Mouse (Mus musculus): Measurements from ENCODE around the gene Krtap31-1. TPM values are rescaled to one million over a fixed set of nuclear protein-coding genes. Genes with fewer than 3 reads are reported as not detected.
"Not testable (repeated sequence)": the region's sequence is repeated elsewhere in the genome, so short reads cannot be mapped to it uniquely, and the experiment has no call there.

The Krtap31-1 gene
- polyA plus RNA-seq (2012; rRNA removed) = 0.13 TPM in 1 of 2 replicates, not detected in the other

DNA sequence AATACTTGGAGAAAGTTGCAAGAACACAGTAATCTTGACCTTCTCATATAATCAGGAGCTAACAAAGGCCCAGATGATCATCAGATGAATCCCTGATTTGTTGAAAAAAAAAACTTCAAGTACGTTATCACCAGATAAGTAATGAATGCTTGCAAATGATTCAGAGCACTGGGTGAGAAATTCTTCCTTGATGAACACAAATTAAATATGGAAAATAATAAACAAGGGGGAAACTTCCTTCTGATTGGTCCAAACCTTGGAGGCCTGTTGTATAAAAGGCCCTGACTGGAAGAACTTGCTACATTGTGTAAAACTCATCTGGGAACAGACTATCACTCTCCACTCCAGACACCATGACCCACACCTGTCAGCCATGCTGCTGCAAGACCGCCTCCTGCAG, at the start of gene Krtap31-1:
Krtap31-1 (plus strand) TSS at position 301 of the 400 bp plus-strand sequence.
- Histone ChIP-seq H3K27me3 (ENCODE audit: control insufficient read depth, insufficient read depth, low read length) (no peaks in the 10 kb centered on the region), H3K36me3 (ENCODE audit: control insufficient read depth, insufficient read depth, low read length) (no peaks in the 10 kb centered on the region), H3K4me1 (replicated peaks; ENCODE audit: control insufficient read depth, insufficient read depth, low read length) (no peaks in the 10 kb centered on the region), H3K4me3 (ENCODE audit: control insufficient read depth, insufficient read depth, low read length) (no peak within 1 kb of the TSS), H3K27ac (ENCODE audit: control insufficient read depth, insufficient read depth, low read length) (no peak within 1 kb of the TSS)
- 88% methylated on average over 2 of the region's 2 CpGs for WGBS
- no peak for DNase-seq
- no peak for TF ChIP-seq CTCF (IDR thresholded peaks at IDR 0.05; ENCODE audit: borderline replicate concordance, control insufficient read depth, extremely low read depth, insufficient read depth, low read length, poor library complexity)
- TF ChIP-seq POLR2A (IDR thresholded peaks at IDR 0.05; ENCODE audit: control insufficient read depth, extremely low read depth, insufficient read depth, low read length, poor library complexity) = no peak

GRCm38 (mm10) chr11:99858761-99859160, 49.0 kb upstream of the Krtap31-1 start:
- TF ChIP-seq CTCF (IDR thresholded peaks at IDR 0.05; ENCODE audit: borderline replicate concordance, control insufficient read depth, extremely low read depth, insufficient read depth, low read length, poor library complexity) = no peak
- TF ChIP-seq POLR2A (IDR thresholded peaks at IDR 0.05; ENCODE audit: control insufficient read depth, extremely low read depth, insufficient read depth, low read length, poor library complexity) = no peak
- 81% methylated on average over 2 of the region's 2 CpGs for WGBS
- H3K27ac ChIP-seq (ENCODE audit: control insufficient read depth, insufficient read depth, low read length) = no peak overlapping the region
- H3K4me1 ChIP-seq (replicated peaks; ENCODE audit: control insufficient read depth, insufficient read depth, low read length) = no peaks in the 10 kb centered on the region
- H3K36me3 ChIP-seq (ENCODE audit: control insufficient read depth, insufficient read depth, low read length) = no peaks in the 10 kb centered on the region
- DNase-seq = no peak
- no peaks in the 10 kb centered on the region for H3K27me3 ChIP-seq (ENCODE audit: control insufficient read depth, insufficient read depth, low read length)
- H3K4me3 ChIP-seq (ENCODE audit: control insufficient read depth, insufficient read depth, low read length) = no peak overlapping the region

GRCm38 (mm10) chr11:99864176-99864575, 43.5 kb upstream of the Krtap31-1 start, which contains the start of gene Gm11559:
Gm11559 (plus strand) TSS chr11:99864476.
- not testable (repeated sequence) for H3K27me3 ChIP-seq (ENCODE audit: control insufficient read depth, insufficient read depth, low read length); H3K27ac ChIP-seq (ENCODE audit: control insufficient read depth, insufficient read depth, low read length)
- WGBS = 67% methylated on average over 1 of the region's 1 CpGs

DNA sequence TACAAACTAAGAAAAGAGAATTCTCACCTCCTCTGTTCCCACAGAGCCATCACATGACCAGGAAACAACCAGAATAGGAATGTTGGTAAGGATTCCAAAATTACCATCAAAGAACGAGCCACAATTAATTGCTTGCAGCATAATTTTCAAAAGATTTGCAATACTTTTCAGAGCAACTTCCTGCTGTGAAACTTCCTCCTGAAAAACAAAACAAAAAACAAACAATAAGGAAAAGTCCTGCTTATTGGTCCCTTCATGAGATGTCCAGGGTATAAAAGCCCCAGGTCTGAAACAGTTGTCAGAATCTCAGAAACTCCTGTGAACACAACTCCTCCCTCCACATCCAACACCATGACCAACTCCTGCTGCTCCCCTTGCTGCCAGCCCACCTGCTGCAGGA, 34.6 kb upstream of the Krtap31-1 start, which contains the start of gene Krtap9-1:
Krtap9-1 (plus strand) TSS at position 301 of the 400 bp plus-strand sequence.
- 73% methylated on average over 1 of the region's 1 CpGs for WGBS
- not testable (repeated sequence) for H3K36me3 ChIP-seq (ENCODE audit: control insufficient read depth, insufficient read depth, low read length); H3K4me1 ChIP-seq (replicated peaks; ENCODE audit: control insufficient read depth, insufficient read depth, low read length); H3K27ac ChIP-seq (ENCODE audit: control insufficient read depth, insufficient read depth, low read length); H3K4me3 ChIP-seq (ENCODE audit: control insufficient read depth, insufficient read depth, low read length); DNase-seq; H3K27me3 ChIP-seq (ENCODE audit: control insufficient read depth, insufficient read depth, low read length)

More at GRCm38 (mm10) chr11:99864176-99864575, 43.5 kb upstream of the Krtap31-1 start, which contains the start of gene Gm11559:
- DNase-seq; H3K4me1 ChIP-seq (replicated peaks; ENCODE audit: control insufficient read depth, insufficient read depth, low read length); H3K4me3 ChIP-seq (ENCODE audit: control insufficient read depth, insufficient read depth, low read length); H3K36me3 ChIP-seq (ENCODE audit: control insufficient read depth, insufficient read depth, low read length): not testable (repeated sequence)

DNA sequence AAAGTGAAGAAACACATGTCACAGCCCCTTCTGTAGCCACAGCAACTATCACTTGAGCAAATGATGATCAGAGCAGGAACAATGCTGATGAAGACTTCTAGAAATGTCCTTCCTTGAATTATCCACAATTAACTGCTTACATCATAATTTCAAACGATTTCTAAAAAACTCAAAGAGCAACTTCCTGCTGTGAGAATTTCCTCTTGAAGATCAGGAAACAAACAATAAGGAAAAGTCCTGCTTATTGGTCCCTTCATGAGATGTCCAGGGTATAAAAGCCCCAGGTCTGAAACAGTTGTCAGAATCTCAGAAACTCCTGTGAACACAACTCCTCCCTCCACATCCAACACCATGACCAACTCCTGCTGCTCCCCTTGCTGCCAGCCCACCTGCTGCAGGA, 28.8 kb upstream of the Krtap31-1 start, which contains the start of gene Gm11567:
Gm11567 (plus strand) TSS at position 301 of the 400 bp plus-strand sequence.
- not testable (repeated sequence) for H3K27ac ChIP-seq (ENCODE audit: control insufficient read depth, insufficient read depth, low read length); H3K4me1 ChIP-seq (replicated peaks; ENCODE audit: control insufficient read depth, insufficient read depth, low read length); H3K27me3 ChIP-seq (ENCODE audit: control insufficient read depth, insufficient read depth, low read length); DNase-seq; H3K4me3 ChIP-seq (ENCODE audit: control insufficient read depth, insufficient read depth, low read length); H3K36me3 ChIP-seq (ENCODE audit: control insufficient read depth, insufficient read depth, low read length)
- WGBS = 35% methylated on average over 1 of the region's 1 CpGs

- no peak within 1 kb of the TSS for H3K4me3 ChIP-seq (ENCODE audit: control insufficient read depth, insufficient read depth, low read length)
- DNase-seq = no peak
- no peaks in the 10 kb centered on the region for H3K36me3 ChIP-seq (ENCODE audit: control insufficient read depth, insufficient read depth, low read length)
- 90% methylated on average over 3 of the region's 3 CpGs for WGBS
- TF ChIP-seq CTCF (IDR thresholded peaks at IDR 0.05; ENCODE audit: borderline replicate concordance, control insufficient read depth, extremely low read depth, insufficient read depth, low read length, poor library complexity) (no peak), POLR2A (IDR thresholded peaks at IDR 0.05; ENCODE audit: control insufficient read depth, extremely low read depth, insufficient read depth, low read length, poor library complexity) (no peak)
- H3K27me3 ChIP-seq (ENCODE audit: control insufficient read depth, insufficient read depth, low read length) = no peaks in the 10 kb centered on the region
- H3K4me1 ChIP-seq (replicated peaks; ENCODE audit: control insufficient read depth, insufficient read depth, low read length) = no peaks in the 10 kb centered on the region
- H3K27ac ChIP-seq (ENCODE audit: control insufficient read depth, insufficient read depth, low read length) = no peak within 1 kb of the TSS
These were observed 6.7 kb downstream of the Krtap31-1 start, which contains the start of gene Gm11565 for GRCm38 (mm10) chr11:99914451-99914850. Gm11565 (plus strand) TSS chr11:99914751.

GRCm38 (mm10) chr11:99935991-99936390, 28.3 kb downstream of the Krtap31-1 start, which contains the start of gene Krtap31-2:
Krtap31-2 (plus strand) TSS chr11:99936291.
- H3K4me3 ChIP-seq (ENCODE audit: control insufficient read depth, insufficient read depth, low read length) = no peak within 1 kb of the TSS
- no peak within 1 kb of the TSS for H3K27ac ChIP-seq (ENCODE audit: control insufficient read depth, insufficient read depth, low read length)
- no peak for DNase-seq
- H3K27me3 ChIP-seq (ENCODE audit: control insufficient read depth, insufficient read depth, low read length) = no peaks in the 10 kb centered on the region
- TF ChIP-seq CTCF (IDR thresholded peaks at IDR 0.05; ENCODE audit: borderline replicate concordance, control insufficient read depth, extremely low read depth, insufficient read depth, low read length, poor library complexity) (no peak), POLR2A (IDR thresholded peaks at IDR 0.05; ENCODE audit: control insufficient read depth, extremely low read depth, insufficient read depth, low read length, poor library complexity) (no peak)
- H3K4me1 ChIP-seq (replicated peaks; ENCODE audit: control insufficient read depth, insufficient read depth, low read length) = no peaks in the 10 kb centered on the region
- no peaks in the 10 kb centered on the region for H3K36me3 ChIP-seq (ENCODE audit: control insufficient read depth, insufficient read depth, low read length)
- WGBS = 91% methylated on average over 1 of the region's 1 CpGs

All from thymus, adult 2 months (tissue).